Mouse (Mus musculus) embryonic facial prominence, embryonic 15.5 days (tissue): ENCODE data around the gene Olfr178. TPM values are rescaled to one million over a fixed set of nuclear protein-coding genes. Genes with fewer than 3 reads are reported as not detected.

Experiments
- ATAC-seq: fragments of 200-750 bp; cut with Nextera tagmentation; 2 replicates; pipeline ENCODE4 v1.8.0; 2017; ENCODE audit warnings: low read depth, moderate TSS enrichment; ENCODE audit not compliant: insufficient number of reproducible peaks, low FRiP score, low TSS enrichment
- H3K27ac ChIP-seq: fragments of 300-500 bp; sonication (generic); replicated peaks from 2 replicates; pipeline ENCODE4 v1.5.1; 2015; ENCODE audit warnings: mild to moderate bottlenecking, inconsistent platforms
- H3K27me3 ChIP-seq: fragments of 300-500 bp; sonication (generic); 2 replicates; pipeline ENCODE4 v1.6.1; 2015; ENCODE audit warnings: inconsistent platforms
- H3K36me3 ChIP-seq: fragments of 300-500 bp; sonication (generic); 2 replicates; pipeline ENCODE4 v1.6.1; 2015; ENCODE audit warnings: mild to moderate bottlenecking, inconsistent platforms
- H3K4me1 ChIP-seq: fragments of 300-500 bp; sonication (generic); 2 replicates; pipeline ENCODE4 v1.6.1; 2015; ENCODE audit warnings: inconsistent platforms
- H3K4me2 ChIP-seq: fragments of 300-500 bp; sonication (generic); replicated peaks from 2 replicates; pipeline ENCODE4 v1.6.1; 2015; ENCODE audit warnings: mild to moderate bottlenecking, inconsistent platforms
- H3K4me3 ChIP-seq: fragments of 300-500 bp; sonication (generic); replicated peaks from 2 replicates; pipeline ENCODE4 v1.5.1; 2015; ENCODE audit warnings: mild to moderate bottlenecking, inconsistent platforms
- H3K9ac ChIP-seq: fragments of 300-500 bp; sonication (generic); 2 replicates; pipeline ENCODE4 v1.6.1; 2015; ENCODE audit warnings: inconsistent platforms
- H3K9me3 ChIP-seq: fragments of 300-500 bp; sonication (generic); replicated peaks from 2 replicates; pipeline ENCODE4 v1.6.1; 2016; ENCODE audit warnings: inconsistent platforms
- WGBS: fragments of 180-500 bp; shearing (Covaris S2); methylation state at CpG from one replicate; pipeline ENCODE4 v1.1.7; 2015; 5-methylcytosine and 5-hydroxymethylcytosine counted together
- polyA plus RNA-seq: library from polyadenylated mRNA; unstranded; fragments of >200 nt; fragmentation: Nextera tagmentation; extraction: Ambion mirVana; gene quantifications from 2 replicates; pipeline ENCODE4 v1.2.1, GENCODE M21; 2015

Olfr178 gene
- not detected in 2 replicates for polyA plus RNA-seq

DNA sequence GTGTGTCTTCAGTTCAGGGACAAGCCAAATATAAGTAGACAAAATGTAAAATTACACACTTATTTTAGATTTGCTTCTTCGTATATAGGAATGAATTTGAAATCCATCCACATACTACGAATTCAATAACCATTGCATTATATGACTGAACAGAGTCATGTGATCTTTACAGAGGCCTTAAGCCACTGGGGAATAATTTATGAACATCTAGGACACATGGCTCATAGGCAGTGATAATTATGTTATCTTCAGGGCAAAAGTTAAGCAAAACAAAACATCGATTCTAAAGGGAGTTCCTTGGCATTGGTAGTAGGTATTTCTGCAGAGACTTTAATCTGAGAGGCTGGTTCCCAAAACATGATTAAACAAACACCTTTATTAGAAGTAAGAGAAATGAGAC is at the start of gene Olfr178:
Gene Olfr178 (minus strand): TSS at position 101 of the 400 bp plus-strand sequence.
- Histone ChIP-seq H3K9ac (no peak within 1 kb of the TSS), H3K4me3 (no peak within 1 kb of the TSS), H3K36me3 (no peaks in the 10 kb centered on the region), H3K27ac (no peak within 1 kb of the TSS), H3K4me1 (no peaks in the 10 kb centered on the region), H3K9me3 (no peaks in the 10 kb centered on the region), H3K27me3 (no peaks in the 10 kb centered on the region), H3K4me2 (no peak within 1 kb of the TSS)
- 85% methylated on average over 3 of the region's 3 CpGs for WGBS
- no peak for ATAC-seq

DNA sequence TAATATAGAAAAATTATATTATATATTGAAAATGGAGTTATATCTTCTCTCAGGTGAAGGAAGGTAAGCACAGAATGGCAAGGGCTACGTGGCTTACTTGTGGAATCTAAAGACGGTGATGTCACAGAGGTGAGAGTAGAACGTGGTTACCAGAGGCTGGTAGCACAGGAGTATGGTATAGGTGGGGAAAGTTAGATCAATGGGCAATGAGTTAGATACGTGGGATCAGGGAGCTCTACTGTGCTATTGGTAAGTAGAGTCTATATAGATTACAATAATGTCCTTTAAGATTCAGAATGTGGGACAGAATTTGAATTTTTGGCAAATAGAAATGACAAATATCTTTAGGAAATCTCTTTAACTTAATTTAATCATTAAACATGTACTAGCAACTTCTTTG is 37.4 kb upstream of the Olfr178 start, which contains the start of gene Olfr180:
Gene Olfr180 (minus strand): TSS at position 101 of the 400 bp plus-strand sequence.
- ATAC-seq = no peak
- Histone ChIP-seq H3K27ac (no peak within 1 kb of the TSS), H3K4me2 (no peak within 1 kb of the TSS), H3K4me1 (no peaks in the 10 kb centered on the region), H3K36me3 (no peaks in the 10 kb centered on the region), H3K27me3 (no peaks in the 10 kb centered on the region), H3K9ac (no peak within 1 kb of the TSS), H3K4me3 (no peak within 1 kb of the TSS), H3K9me3 (no peaks in the 10 kb centered on the region)
- 79% methylated on average over 4 of the region's 4 CpGs for WGBS

DNA sequence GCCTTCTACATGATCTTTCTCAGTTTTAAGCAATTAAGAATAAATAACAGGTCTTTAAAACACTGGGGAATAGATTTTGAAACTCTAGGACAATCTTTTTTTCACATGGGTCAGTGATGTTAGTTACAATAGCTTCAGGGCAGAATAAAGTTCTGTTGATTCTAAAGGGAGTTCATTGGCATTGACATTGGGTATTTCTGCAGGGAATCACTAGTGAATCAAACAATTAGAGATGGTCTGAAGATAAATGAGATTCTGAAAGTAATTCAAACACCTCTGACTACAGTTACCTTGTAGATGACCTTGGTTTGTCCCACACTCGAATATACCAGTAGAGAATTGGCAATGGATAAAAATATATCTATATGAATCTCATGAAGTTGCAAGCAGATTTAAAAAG is 36.8 kb upstream of the Olfr178 start, which contains the start of gene Olfr181:
Gene Olfr181 (minus strand): TSS at position 101 of the 400 bp plus-strand sequence.
- H3K27me3 ChIP-seq = no peaks in the 10 kb centered on the region
- no peak within 1 kb of the TSS for H3K4me2 ChIP-seq
- no peak within 1 kb of the TSS for H3K27ac ChIP-seq
- H3K36me3 ChIP-seq = no peaks in the 10 kb centered on the region
- ATAC-seq = no peak
- H3K9me3 ChIP-seq = no peaks in the 10 kb centered on the region
- no peaks in the 10 kb centered on the region for H3K4me1 ChIP-seq
- WGBS = 52% methylated on average over 1 of the region's 1 CpGs
- no peak within 1 kb of the TSS for H3K9ac ChIP-seq
- no peak within 1 kb of the TSS for H3K4me3 ChIP-seq

DNA sequence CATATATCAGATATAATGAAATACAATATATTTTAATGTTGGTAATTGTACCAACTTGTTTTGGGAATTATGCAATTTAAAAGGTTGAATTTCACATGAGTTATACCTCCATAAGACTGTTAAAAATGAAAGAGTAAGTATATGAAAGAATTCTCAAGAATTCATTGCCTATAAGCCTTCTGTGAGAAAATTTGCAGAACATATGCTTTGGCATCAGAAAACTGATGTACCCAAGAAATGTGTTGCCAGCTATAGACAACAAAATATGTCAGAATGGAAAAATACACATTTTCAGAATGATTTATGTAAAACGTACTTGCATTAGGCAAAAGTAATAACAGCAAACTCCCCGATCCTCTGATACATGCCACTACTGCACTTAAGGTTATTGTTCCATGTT is 7.4 kb downstream of the Olfr178 start:
- WGBS = 89% methylated on average over 2 of the region's 2 CpGs
- H3K9ac ChIP-seq = no peak overlapping the region
- ATAC-seq = no peak

DNA sequence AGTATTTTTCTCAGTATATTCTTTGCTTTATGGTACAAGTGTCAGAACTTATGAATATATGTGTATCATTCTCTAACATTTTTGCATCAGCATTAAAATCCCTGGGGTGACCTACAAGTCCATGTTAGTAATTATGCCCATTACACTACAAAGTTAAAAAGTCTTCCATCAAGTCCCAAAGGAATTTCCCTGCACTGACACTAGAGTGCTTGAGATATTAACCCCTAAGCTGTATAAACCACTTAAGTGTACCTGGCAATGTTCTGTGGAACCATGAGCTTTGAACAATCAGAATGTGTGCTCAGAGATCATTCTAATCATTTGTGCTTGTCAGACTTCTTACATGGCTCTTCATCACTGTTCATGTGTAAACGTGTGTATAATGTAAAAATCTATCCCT is 17.2 kb downstream of the Olfr178 start, which contains the start of gene Olfr177:
Gene Olfr177 (minus strand): TSS at position 101 of the 400 bp plus-strand sequence.
- Histone ChIP-seq H3K36me3 (no peaks in the 10 kb centered on the region), H3K27ac (no peak within 1 kb of the TSS), H3K9me3 (no peaks in the 10 kb centered on the region), H3K9ac (no peak within 1 kb of the TSS), H3K4me1 (no peaks in the 10 kb centered on the region), H3K27me3 (no peaks in the 10 kb centered on the region), H3K4me2 (no peak within 1 kb of the TSS), H3K4me3 (no peak within 1 kb of the TSS)
- 44% methylated on average over 1 of the region's 1 CpGs for WGBS
- ATAC-seq = no peak

More for the DNA sequence above, 7.4 kb downstream of the Olfr178 start:
- no peaks in the 10 kb centered on the region for H3K9me3 ChIP-seq
- no peak overlapping the region for H3K4me2 ChIP-seq
- H3K36me3 ChIP-seq = no peaks in the 10 kb centered on the region
- no peak overlapping the region for H3K27ac ChIP-seq
- H3K27me3 ChIP-seq = no peaks in the 10 kb centered on the region
- no peak overlapping the region for H3K4me3 ChIP-seq
- no peaks in the 10 kb centered on the region for H3K4me1 ChIP-seq

DNA sequence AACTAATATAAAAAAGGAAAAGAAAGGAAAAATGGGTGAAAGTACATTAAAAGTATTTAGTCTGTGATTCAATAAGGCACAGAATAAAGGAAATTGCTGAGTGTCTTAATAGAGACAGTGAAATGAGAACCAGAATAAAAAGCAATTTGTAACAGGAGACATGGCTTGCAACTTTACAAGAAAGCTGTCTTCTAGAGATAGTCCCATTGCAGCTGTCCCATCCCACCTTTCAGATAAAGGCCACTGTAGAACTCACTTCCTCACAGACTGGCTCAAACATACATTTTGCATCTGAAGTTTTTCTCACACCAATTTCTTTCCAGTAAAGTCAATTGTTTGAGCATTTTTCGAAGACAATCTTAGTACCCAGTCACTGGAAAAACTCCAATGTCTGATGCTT is 30.4 kb downstream of the Olfr178 start:
- Histone ChIP-seq H3K4me2 (no peak overlapping the region), H3K4me3 (no peak overlapping the region), H3K27ac (no peak overlapping the region), H3K9ac (no peak overlapping the region), H3K27me3 (no peaks in the 10 kb centered on the region), H3K4me1 (no peaks in the 10 kb centered on the region), H3K9me3 (no peaks in the 10 kb centered on the region), H3K36me3 (no peaks in the 10 kb centered on the region)
- ATAC-seq = no peak
- 72% methylated on average over 1 of the region's 1 CpGs for WGBS

DNA sequence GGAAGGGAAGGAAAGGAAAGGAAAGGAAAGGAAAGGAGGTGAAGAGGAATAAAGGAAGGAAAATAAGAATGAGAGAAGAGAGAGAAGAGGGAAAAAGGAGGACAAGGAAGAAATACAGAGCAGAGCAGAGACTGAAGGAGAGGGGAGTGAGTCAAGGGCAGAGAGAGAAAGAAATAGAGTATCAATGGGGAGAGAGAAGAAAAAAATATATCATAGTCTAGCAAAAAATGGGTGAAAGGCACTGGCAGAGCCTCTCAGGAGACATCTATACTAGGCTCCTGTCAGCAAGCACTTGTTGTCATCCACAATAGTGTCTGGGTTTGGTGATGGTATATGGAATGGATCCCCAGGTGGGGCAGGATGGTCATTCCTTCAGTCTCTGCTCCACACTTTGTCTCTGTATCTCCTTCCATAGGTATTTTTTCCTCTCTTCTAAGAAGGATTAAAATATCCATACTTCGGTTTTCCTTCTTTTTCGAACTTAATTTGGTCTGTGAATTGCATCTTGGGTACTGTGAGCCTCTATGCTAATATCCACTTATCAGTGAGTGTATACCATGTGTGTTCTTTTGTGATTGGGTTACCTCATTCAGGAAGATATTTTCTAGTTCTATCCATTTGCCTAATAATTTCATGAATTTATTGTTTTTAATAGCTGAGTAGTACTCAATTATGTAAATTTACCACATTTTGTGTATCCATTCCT is 31.7 kb downstream of the Olfr178 start:
- WGBS = 84% methylated on average over 2 of the region's 2 CpGs
- Histone ChIP-seq H3K9ac (no peak overlapping the region), H3K4me3 (no peak overlapping the region), H3K4me2 (no peak overlapping the region), H3K27me3 (no peaks in the 10 kb centered on the region), H3K27ac (no peak overlapping the region), H3K9me3 (no peaks in the 10 kb centered on the region), H3K36me3 (no peaks in the 10 kb centered on the region), H3K4me1 (no peaks in the 10 kb centered on the region)
- ATAC-seq = no peak

Other genes with a start within 250 kb of the Olfr178 start
- 27.1 and 28.9 TPM in 2 replicates for gene Cpox, start 221.8 kb downstream of the Olfr178 start, polyA plus RNA-seq
- gene Gpr15, start 173.0 kb downstream of the Olfr178 start, polyA plus RNA-seq = 0.19 TPM in 1 of 2 replicates, not detected in the other
- 128 and 131 TPM in 2 replicates for gene Cldnd1, start 164.2 kb downstream of the Olfr178 start, polyA plus RNA-seq
- gene Olfr172, start 128.9 kb downstream of the Olfr178 start, polyA plus RNA-seq = not detected in 2 replicates
- gene Olfr173, start 91.8 kb downstream of the Olfr178 start, polyA plus RNA-seq = 0.13 TPM in 1 of 2 replicates, not detected in the other
- not detected in 2 replicates for gene Olfr175-ps1, start 65.3 kb downstream of the Olfr178 start, polyA plus RNA-seq
- gene Olfr177, start 17.3 kb downstream of the Olfr178 start, polyA plus RNA-seq = not detected in 2 replicates
- not detected in 2 replicates for gene Olfr181, start 36.7 kb upstream of the Olfr178 start, polyA plus RNA-seq
- not detected in 2 replicates for gene Olfr180, start 37.3 kb upstream of the Olfr178 start, polyA plus RNA-seq
- not detected in 2 replicates for gene Olfr183, start 103.3 kb upstream of the Olfr178 start, polyA plus RNA-seq
- gene Olfr186, start 138.2 kb upstream of the Olfr178 start, polyA plus RNA-seq = 0.16 TPM in 1 of 2 replicates, not detected in the other
- not detected in 2 replicates for gene Olfr187, start 147.7 kb upstream of the Olfr178 start, polyA plus RNA-seq
- not detected in 2 replicates for gene Olfr190, start 185.9 kb upstream of the Olfr178 start, polyA plus RNA-seq
- gene Olfr191, start 197.8 kb upstream of the Olfr178 start, polyA plus RNA-seq = not detected in 2 replicates
- gene Olfr193, start 219.8 kb upstream of the Olfr178 start, polyA plus RNA-seq = not detected in 2 replicates
- gene Olfr194, start 229.0 kb upstream of the Olfr178 start, polyA plus RNA-seq = not detected in 2 replicates